Mouse (Mus musculus) MEL (cell line): Measurements from ENCODE around the gene Limch1. TPM values are rescaled to one million over a fixed set of nuclear protein-coding genes. Genes with fewer than 3 reads are reported as not detected.

ENCODE experiments used
- DNase-seq: peaks from one replicate; pipeline ENCODE4 v3.0.0; 2011; ENCODE audit warnings: low read depth, low spot score
- H3K27ac ChIP-seq: 2 replicates; pipeline ENCODE4 v1.5.1; 2012; ENCODE audit warnings: low read depth, mild to moderate bottlenecking, control low read depth, low read length, moderate library complexity; ENCODE audit not compliant: control insufficient read depth
- H3K27me3 ChIP-seq, 2 experiments: fragments of 150-350 bp in 1 of 2; sonication (generic) in 1 of 2; 2 replicates each; pipeline ENCODE4 v1.6.1; 2012; ENCODE audit warnings: low read length in 2 of 2, mild to moderate bottlenecking in 2 of 2, improper control_type of control experiment in 1 of 2, moderate library complexity in 1 of 2; ENCODE audit not compliant: insufficient read depth in 2 of 2, control insufficient read depth in 1 of 2
- H3K36me3 ChIP-seq, 2 experiments: 2 replicates each; pipeline ENCODE4 v1.6.1; 2012 to 2014; ENCODE audit warnings: low read length in 2 of 2, improper control_type of control experiment in 1 of 2, inconsistent platforms in 1 of 2, mild to moderate bottlenecking in 1 of 2; ENCODE audit not compliant: insufficient read depth in 2 of 2, control insufficient read depth in 1 of 2
- H3K4me1 ChIP-seq, 2 experiments: fragments of 150-350 bp in 1 of 2; sonication (generic) in 1 of 2; 2 replicates each; pipeline ENCODE4 v1.6.1; 2012; ENCODE audit warnings: low read length in 2 of 2, improper control_type of control experiment in 1 of 2, mild to moderate bottlenecking in 1 of 2; ENCODE audit not compliant: insufficient read depth in 2 of 2, control insufficient read depth in 1 of 2
- H3K4me3 ChIP-seq, 2 experiments: fragments of 150-350 bp in 1 of 2; sonication (generic) in 1 of 2; 2 replicates each; pipeline ENCODE4 v1.5.1; 2012; ENCODE audit warnings: low read depth in 2 of 2, low read length in 2 of 2, mild to moderate bottlenecking in 2 of 2, moderate library complexity in 2 of 2, control low read depth in 1 of 2, improper control_type of control experiment in 1 of 2; ENCODE audit not compliant: control insufficient read depth in 1 of 2, insufficient read depth in 1 of 2
- H3K79me2 ChIP-seq: 2 replicates; pipeline ENCODE4 v1.6.1; 2012; ENCODE audit warnings: mild to moderate bottlenecking, low read length, moderate library complexity; ENCODE audit not compliant: control insufficient read depth, poor library complexity, insufficient read depth
- H3K9ac ChIP-seq: 2 replicates; pipeline ENCODE4 v1.6.1; 2012; ENCODE audit warnings: low read depth, mild to moderate bottlenecking, control low read depth, low read length, moderate library complexity; ENCODE audit not compliant: control insufficient read depth, poor library complexity, severe bottlenecking
- H3K9me3 ChIP-seq: fragments of 150-350 bp; sonication (generic); replicated peaks from 2 replicates; pipeline ENCODE4 v1.6.1; 2012; ENCODE audit warnings: mild to moderate bottlenecking, low read length, improper control_type of control experiment, moderate library complexity; ENCODE audit not compliant: insufficient read depth
- CTCF ChIP-seq, 3 experiments: IDR thresholded peaks in 2 of 3; conservative IDR thresholded peaks in 1 of 3; 2 replicates each; pipeline ENCODE4 v1.5.1; 2011 to 2012; ENCODE audit warnings: low read length in 3 of 3, low read depth in 2 of 3, mild to moderate bottlenecking in 2 of 3, improper control_type of control experiment in 1 of 3, inconsistent platforms in 1 of 3, mixed read lengths in 1 of 3, moderate library complexity in 1 of 3; ENCODE audit not compliant: control insufficient read depth in 1 of 3, insufficient read depth in 1 of 3, poor library complexity in 1 of 3, severe bottlenecking in 1 of 3
- ELF1 ChIP-seq: IDR thresholded peaks from 2 replicates; pipeline ENCODE4 v1.6.1; 2014; ENCODE audit warnings: low read depth, mild to moderate bottlenecking, inconsistent platforms, low read length, improper control_type of control experiment, moderate library complexity
- EP300 ChIP-seq, 2 experiments: IDR thresholded peaks; 2 replicates each; pipeline ENCODE4 v1.6.1; 2011; ENCODE audit warnings: improper control_type of control experiment in 2 of 2, low read length in 2 of 2, low read depth in 1 of 2, mild to moderate bottlenecking in 1 of 2
- ETS1 ChIP-seq: IDR thresholded peaks from 2 replicates; pipeline ENCODE4 v1.6.1; 2012; ENCODE audit warnings: low read depth, mild to moderate bottlenecking, inconsistent platforms, low read length, improper control_type of control experiment, moderate library complexity
- HCFC1 ChIP-seq: IDR thresholded peaks from 2 replicates; pipeline ENCODE4 v1.6.1; 2012; ENCODE audit warnings: low read depth, mild to moderate bottlenecking, inconsistent platforms, low read length, improper control_type of control experiment, moderate library complexity
- MAFK ChIP-seq: IDR thresholded peaks from 2 replicates; pipeline ENCODE4 v1.6.1; 2011; ENCODE audit warnings: low read depth, mild to moderate bottlenecking, low read length, improper control_type of control experiment, borderline replicate concordance
- MAX ChIP-seq: IDR thresholded peaks from 2 replicates; pipeline ENCODE4 v1.6.1; 2011; ENCODE audit warnings: low read length, improper control_type of control experiment
- MAZ ChIP-seq: IDR thresholded peaks from 2 replicates; pipeline ENCODE4 v1.6.1; 2012; ENCODE audit warnings: low read depth, mild to moderate bottlenecking, inconsistent platforms, low read length, improper control_type of control experiment
- MYB ChIP-seq: IDR thresholded peaks from 2 replicates; pipeline ENCODE4 v1.6.1; 2011; ENCODE audit warnings: mild to moderate bottlenecking, low read depth, low read length, improper control_type of control experiment
- NELFE ChIP-seq: IDR thresholded peaks from 2 replicates; pipeline ENCODE4 v1.6.1; 2011; ENCODE audit warnings: low read depth, low read length, improper control_type of control experiment
- POLR2AphosphoS2 ChIP-seq: IDR thresholded peaks from 2 replicates; pipeline ENCODE4 v1.6.1; 2011; ENCODE audit warnings: low read length, improper control_type of control experiment
- RAD21 ChIP-seq: IDR thresholded peaks from 2 replicates; pipeline ENCODE4 v1.6.1; 2011; ENCODE audit warnings: mild to moderate bottlenecking, low read depth, low read length, improper control_type of control experiment
- RCOR1 ChIP-seq: IDR thresholded peaks from 2 replicates; pipeline ENCODE4 v1.6.1; 2012; ENCODE audit warnings: low read depth, mild to moderate bottlenecking, inconsistent platforms, low read length, improper control_type of control experiment
- SIN3A ChIP-seq: IDR thresholded peaks from 2 replicates; pipeline ENCODE4 v1.6.1; 2012; ENCODE audit warnings: low read length, improper control_type of control experiment, inconsistent platforms
- SMC3 ChIP-seq: IDR thresholded peaks from 2 replicates; pipeline ENCODE4 v1.6.1; 2011; ENCODE audit warnings: low read depth, low read length, improper control_type of control experiment
- TAL1 ChIP-seq: IDR thresholded peaks from 2 replicates; pipeline ENCODE4 v1.6.1; 2012; ENCODE audit warnings: mild to moderate bottlenecking, inconsistent platforms, low read length, moderate library complexity, mixed read lengths
- UBTF ChIP-seq: IDR thresholded peaks from 2 replicates; pipeline ENCODE4 v1.6.1; 2012; ENCODE audit warnings: low read depth, mild to moderate bottlenecking, inconsistent platforms, low read length, improper control_type of control experiment, moderate library complexity, borderline replicate concordance; ENCODE audit not compliant: insufficient read depth
- USF1 ChIP-seq: IDR thresholded peaks from 2 replicates; pipeline ENCODE4 v1.6.1; 2014; ENCODE audit warnings: low read depth, mild to moderate bottlenecking, inconsistent platforms, low read length, improper control_type of control experiment, moderate library complexity
- ZC3H11A ChIP-seq: IDR thresholded peaks from 2 replicates; pipeline ENCODE4 v1.6.1; 2012; ENCODE audit warnings: low read depth, mild to moderate bottlenecking, inconsistent platforms, low read length, improper control_type of control experiment
- ZKSCAN1 ChIP-seq: IDR thresholded peaks from 2 replicates; pipeline ENCODE4 v1.6.1; 2012; ENCODE audit warnings: low read depth, mild to moderate bottlenecking, inconsistent platforms, low read length, improper control_type of control experiment, moderate library complexity
- ZMIZ1 ChIP-seq: IDR thresholded peaks from 2 replicates; pipeline ENCODE4 v1.6.1; 2012; ENCODE audit warnings: low read depth, mild to moderate bottlenecking, inconsistent platforms, low read length, improper control_type of control experiment, moderate library complexity
- ZNF384 ChIP-seq: IDR thresholded peaks from 2 replicates; pipeline ENCODE4 v1.6.1; 2012; ENCODE audit warnings: low read depth, mild to moderate bottlenecking, inconsistent platforms, low read length, improper control_type of control experiment
- polyA plus RNA-seq, 2 experiments: library from polyadenylated mRNA; stranded (reverse) in 1 of 2; unstranded in 1 of 2; fragments of >175 nt in 1 of 2; fragments of >200 nt in 1 of 2; gene quantifications; 2 replicates each; pipeline versions ENCODE4 v1.2.1 to v1.2.4; 2012; ENCODE audit warnings: low replicate concordance in 2 of 2, low read depth in 1 of 2; ENCODE audit not compliant: insufficient read length in 2 of 2, insufficient read depth in 1 of 2, missing spikeins in 1 of 2
- total RNA-seq: library from RNA; depleted of rRNA; stranded (reverse); fragments of 300-350 nt; gene quantifications from 2 replicates; pipeline ENCODE4 v1.2.3, GENCODE M21; 2012; rRNA removed

The Limch1 gene
- total and polyA plus RNA-seq, 3 experiments, result not detected

- H3K4me1 ChIP-seq, result no peaks in the 10 kb centered on the region
- H3K27me3 ChIP-seq, result no peaks in the 10 kb centered on the region
These were observed 357.4 kb downstream of the Limch1 start for GRCm38 (mm10) chr5:67103016-67103415.

GRCm38 (mm10) chr5:67106261-67106660, 360.6 kb downstream of the Limch1 start:
- Histone ChIP-seq H3K9ac (no peak overlapping the region), H3K27ac (no peak overlapping the region), H3K9me3 (no peaks in the 10 kb centered on the region), H3K4me1 (no peaks in the 10 kb centered on the region), H3K79me2 (no peaks in the 10 kb centered on the region), H3K27me3 (no peaks in the 10 kb centered on the region), H3K36me3 (no peaks in the 10 kb centered on the region), H3K4me3 (no peak overlapping the region)
- DNase-seq, result no peak
- TF ChIP-seq ZNF384 (no peak), ZKSCAN1 (no peak), CTCF (IDR thresholded peaks at IDR 0.05 in 2 of 3, conservative IDR thresholded peaks at IDR 0.05 in 1 of 3; ENCODE audit: control insufficient read depth in 1 of 3, insufficient read depth in 1 of 3, low read depth in 2 of 3, low read length in 3 of 3, poor library complexity in 1 of 3, severe bottlenecking in 1 of 3) (no peak), HCFC1 (no peak), USF1 (no peak), ZMIZ1 (no peak), ELF1 (no peak), ZC3H11A (no peak), EP300 (IDR thresholded peaks at IDR 0.05; ENCODE audit: low read depth in 1 of 2, low read length in 2 of 2) (no peak), ETS1 (no peak), RAD21 (no peak), TAL1 (no peak), SMC3 (no peak)

More at GRCm38 (mm10) chr5:67103016-67103415, 357.4 kb downstream of the Limch1 start:
- no peaks in the 10 kb centered on the region for H3K36me3 ChIP-seq
- DNase-seq, result no peak
- H3K4me3 ChIP-seq, result no peak overlapping the region
- no peak for TF ChIP-seq RAD21
- TF ChIP-seq NELFE, result no peak
- no peak for TF ChIP-seq MAX
- TF ChIP-seq RCOR1, result no peak
- TF ChIP-seq MYB, result no peak
- TF ChIP-seq MAZ, result no peak
- TF ChIP-seq MAFK, result no peak
- TF ChIP-seq ELF1, result no peak
- TF ChIP-seq SIN3A, result no peak
- TF ChIP-seq UBTF, result no peak
- no peak for TF ChIP-seq POLR2AphosphoS2
- no peak for TF ChIP-seq TAL1
- H3K9me3 ChIP-seq, result no peaks in the 10 kb centered on the region
- H3K27ac ChIP-seq, result no peak overlapping the region
- H3K9ac ChIP-seq, result no peak overlapping the region
- H3K79me2 ChIP-seq, result no peaks in the 10 kb centered on the region

Other genes with a start within 250 kb of the Limch1 start
- gene Apbb2, start 127.0 kb upstream of the Limch1 start, total RNA-seq, result not detected in 2 replicates
- not detected for gene Apbb2, start 127.0 kb upstream of the Limch1 start, polyA plus RNA-seq
- not detected in 2 replicates for gene Uchl1, start 69.7 kb upstream of the Limch1 start, total RNA-seq
- gene Uchl1, start 69.7 kb upstream of the Limch1 start, polyA plus RNA-seq, result not detected